ENCODE assay signal across 10 mouse cellular contexts in the genomic region with DNA sequence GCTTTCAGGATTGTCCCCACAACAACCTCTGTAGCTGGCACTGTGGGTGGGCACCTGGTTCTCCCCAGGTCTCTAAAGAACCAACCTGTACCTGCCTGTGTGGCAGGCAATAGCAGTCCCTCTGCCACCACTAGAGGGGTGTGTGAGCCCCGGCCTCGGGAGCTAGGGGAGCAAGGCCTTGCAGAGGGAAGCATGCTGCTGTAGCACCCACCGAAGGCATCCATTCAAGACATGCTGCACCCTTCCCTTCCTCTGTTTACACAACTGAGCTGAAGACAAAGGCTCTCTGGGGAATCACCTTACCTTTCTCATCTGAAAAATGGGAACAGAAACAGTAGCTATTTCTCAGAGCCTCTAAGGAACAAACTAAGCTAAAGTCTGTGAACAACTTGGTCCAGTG. TPM values are rescaled to one million over a fixed set of nuclear protein-coding genes. Genes with fewer than 3 reads are reported as not detected.
A peak's percentile ranks its signal among the peaks of the same experiment; 100 is the strongest.
DNase-seq lines count a peak whose midpoint lies in the region; TF ChIP-seq lines count a peak whose summit lies in the region.
"Had no signal": no experiment of that assay in that cellular context is flagged by ENCODE, and none has a peak within 500 bp of the region (broad histone marks: within the 10 kb centered on the region; RNA-seq: fewer than 3 reads in every experiment).

No protein-coding gene starts in this region.

- peak; percentile 50 for TF ChIP-seq CTCF in liver, adult 2 months (IDR thresholded peaks at IDR 0.05; ENCODE audit: low read depth, low read length)
- TF ChIP-seq CTCF in cortical plate, adult 2 months (IDR thresholded peaks at IDR 0.05; ENCODE audit: extremely low read depth, insufficient read depth, low read length): peak; percentile 49

- H3K36me3 ChIP-seq in liver, adult 2 months (ENCODE audit: control insufficient read depth, insufficient read depth, low read length): no peaks in the 10 kb centered on the region
- no peaks in the 10 kb centered on the region for H3K36me3 ChIP-seq in heart, embryonic 10.5 days
- H3K36me3 ChIP-seq: liver, embryonic 15.5 days had no signal

- H3K9me3 ChIP-seq in heart, embryonic 10.5 days: no peaks in the 10 kb centered on the region
- H3K9me3 ChIP-seq: liver, embryonic 15.5 days had no signal

- no peaks in the 10 kb centered on the region; the same call in 1 of the 2 replicates for H3K27me3 ChIP-seq in liver, adult 2 months (ENCODE audit: control insufficient read depth, insufficient read depth, low read length)
- H3K27me3 ChIP-seq in heart, embryonic 10.5 days (ENCODE audit: insufficient read depth, poor library complexity, severe bottlenecking): peaks cover 94% of the 10 kb centered on the region

- H3K79me2 ChIP-seq in liver, adult 2 months (ENCODE audit: control insufficient read depth, insufficient read depth, low read length): no peaks in the 10 kb centered on the region

- no peak overlapping the region for H3K9ac ChIP-seq in liver, adult 2 months (ENCODE audit: low read depth, low read length)
- H3K9ac ChIP-seq: liver, embryonic 15.5 days had no signal

- TF ChIP-seq POLR2A in liver, adult 2 months (IDR thresholded peaks at IDR 0.05; ENCODE audit: extremely low read depth, insufficient read depth, low read length): no peak
- TF ChIP-seq POLR2A in cortical plate, adult 2 months (IDR thresholded peaks at IDR 0.05; ENCODE audit: extremely low read depth, insufficient read depth, low read length): no peak

- H3K4me1 ChIP-seq in liver, adult 2 months (ENCODE audit: control insufficient read depth, insufficient read depth, low read length): no peaks in the 10 kb centered on the region
- H3K4me1 ChIP-seq in cortical plate, adult 2 months (ENCODE audit: control insufficient read depth, insufficient read depth, low read length): peaks cover 9% of the 10 kb centered on the region
- H3K4me1 ChIP-seq in heart, embryonic 10.5 days: peaks cover 16% of the 10 kb centered on the region
- H3K4me1 ChIP-seq: liver, embryonic 15.5 days had no signal

- 16% methylated on average over 3 of the region's 3 CpGs for WGBS in liver, adult 2 months
- 14% methylated on average over 3 of the region's 3 CpGs for WGBS in heart, embryonic 10.5 days

- H3K4me3 ChIP-seq in liver, adult 2 months (ENCODE audit: insufficient read depth, low read depth, low read length): no peak overlapping the region
- H3K4me3 ChIP-seq in cortical plate, adult 2 months (ENCODE audit: insufficient read depth, low read length): no peak overlapping the region
- no peak overlapping the region for H3K4me3 ChIP-seq in heart, embryonic 10.5 days
- H3K4me3 ChIP-seq: liver, embryonic 15.5 days had no signal

- H3K27ac ChIP-seq in liver, adult 2 months (replicated peaks; ENCODE audit: insufficient read depth, low read depth, low read length): no peak overlapping the region
- H3K27ac ChIP-seq in cortical plate, adult 2 months (ENCODE audit: insufficient read depth, low read length): no peak overlapping the region
- H3K27ac ChIP-seq in heart, embryonic 10.5 days: no peak overlapping the region
- H3K27ac ChIP-seq: liver, embryonic 15.5 days had no signal

- no peak for DNase-seq in liver, adult 2 months (ENCODE audit: extremely low read depth, low read depth, low spot score)
- DNase-seq in liver (no peak), NIH3T3 (ENCODE audit: low read depth) (peak; percentile 40)
- peak; percentile 39 for DNase-seq in retina, postnatal 1 day
- DNase-seq in heart, embryonic 10.5 days (ENCODE audit: low spot score): no peak
- DNase-seq in embryo, embryonic 10 days (ENCODE audit: low spot score): no peak
- DNase-seq in lung, postnatal 36 days: no peak

RNA-seq across cellular contexts. Expression of a gene that starts 19.3 kb away (rescaled TPM):
- total RNA-seq in liver, adult 2 months (2014; rRNA removed): 11.9 and 24.6 TPM in 2 replicates
- 30.5 and 50.3 TPM in 2 replicates for polyA plus RNA-seq in liver, adult 2 months (2012; rRNA removed)
- not detected in 2 replicates for polyA plus RNA-seq in cortical plate, adult 2 months (2012; rRNA removed)
- polyA plus RNA-seq in heart, embryonic 10.5 days (2016; fragmentation: Nextera tagmentation; extraction: Ambion mirVana): 0.09 and 8.2 TPM in 2 replicates

RNA-seq across cellular contexts. Expression of a gene that starts 51.8 kb away (rescaled TPM):
- not detected in 2 replicates for total RNA-seq in liver, adult 2 months (2014; rRNA removed)
- polyA plus RNA-seq in liver, adult 2 months (2012; rRNA removed): not detected in 2 replicates
- polyA plus RNA-seq in cortical plate, adult 2 months (2012; rRNA removed): 0.08 TPM in 1 of 2 replicates, not detected in the other
- 0.29 and 0.43 TPM in 2 replicates for polyA plus RNA-seq in heart, embryonic 10.5 days (2016; fragmentation: Nextera tagmentation; extraction: Ambion mirVana)
- polyA plus RNA-seq: spleen, adult 2 months had no signal

Comparison
In these comparisons a context has a peak if more than half of its experiments do, and no peak if none do; other contexts are left out.
1. DNase-seq: peak in NIH3T3 (single experiment) and retina, postnatal 1 day (single experiment); none in liver, adult 2 months (single experiment), liver (single experiment), heart, embryonic 10.5 days (single experiment), embryo, embryonic 10 days (single experiment) and lung, postnatal 36 days (single experiment).